Mouse (Mus musculus) hindbrain, embryonic 12.5 days (tissue): Measurements from ENCODE around the gene Smyd5. TPM values are rescaled to one million over a fixed set of nuclear protein-coding genes. Genes with fewer than 3 reads are reported as not detected.

ENCODE experiments used
- ATAC-seq: fragments of 200-750 bp; cut with Nextera tagmentation; 2 replicates; pipeline ENCODE4 v1.8.0; 2017; ENCODE audit warnings: moderate TSS enrichment; ENCODE audit not compliant: low FRiP score
- H3K27ac ChIP-seq: fragments of 300-500 bp; sonication (generic); 2 replicates; pipeline ENCODE4 v1.5.1; 2016; ENCODE audit warnings: mild to moderate bottlenecking
- H3K27me3 ChIP-seq: fragments of 300-500 bp; sonication (generic); 2 replicates; pipeline ENCODE4 v1.6.1; 2016; ENCODE audit warnings: mild to moderate bottlenecking
- H3K36me3 ChIP-seq: fragments of 300-500 bp; sonication (generic); 2 replicates; pipeline ENCODE4 v1.6.1; 2016; ENCODE audit warnings: mild to moderate bottlenecking
- H3K4me1 ChIP-seq: fragments of 300-500 bp; sonication (generic); 2 replicates; pipeline ENCODE4 v1.6.1; 2016
- H3K4me2 ChIP-seq: fragments of 300-500 bp; sonication (generic); replicated peaks from 2 replicates; pipeline ENCODE4 v1.6.1; 2016; ENCODE audit warnings: mild to moderate bottlenecking
- H3K4me3 ChIP-seq: fragments of 300-500 bp; sonication (generic); 2 replicates; pipeline ENCODE4 v1.5.1; 2016; ENCODE audit warnings: mild to moderate bottlenecking
- H3K9ac ChIP-seq: fragments of 300-500 bp; sonication (generic); 2 replicates; pipeline ENCODE4 v1.6.1; 2016; ENCODE audit warnings: mild to moderate bottlenecking, moderate library complexity
- H3K9me3 ChIP-seq: fragments of 300-500 bp; sonication (generic); replicated peaks from 2 replicates; pipeline ENCODE4 v1.6.1; 2016; ENCODE audit warnings: mild to moderate bottlenecking
- WGBS: fragments of 180-500 bp; shearing (Covaris S2); methylation state at CpG from one replicate; pipeline ENCODE4 v1.1.7; 2016; 5-methylcytosine and 5-hydroxymethylcytosine counted together
- polyA plus RNA-seq: library from polyadenylated mRNA; unstranded; fragments of >200 nt; fragmentation: Nextera tagmentation; extraction: Ambion mirVana; gene quantifications from 2 replicates; pipeline ENCODE4 v1.2.1, GENCODE M21; 2016

Gene Smyd5
- polyA plus RNA-seq = 59.5 and 59.8 TPM in 2 replicates

DNA sequence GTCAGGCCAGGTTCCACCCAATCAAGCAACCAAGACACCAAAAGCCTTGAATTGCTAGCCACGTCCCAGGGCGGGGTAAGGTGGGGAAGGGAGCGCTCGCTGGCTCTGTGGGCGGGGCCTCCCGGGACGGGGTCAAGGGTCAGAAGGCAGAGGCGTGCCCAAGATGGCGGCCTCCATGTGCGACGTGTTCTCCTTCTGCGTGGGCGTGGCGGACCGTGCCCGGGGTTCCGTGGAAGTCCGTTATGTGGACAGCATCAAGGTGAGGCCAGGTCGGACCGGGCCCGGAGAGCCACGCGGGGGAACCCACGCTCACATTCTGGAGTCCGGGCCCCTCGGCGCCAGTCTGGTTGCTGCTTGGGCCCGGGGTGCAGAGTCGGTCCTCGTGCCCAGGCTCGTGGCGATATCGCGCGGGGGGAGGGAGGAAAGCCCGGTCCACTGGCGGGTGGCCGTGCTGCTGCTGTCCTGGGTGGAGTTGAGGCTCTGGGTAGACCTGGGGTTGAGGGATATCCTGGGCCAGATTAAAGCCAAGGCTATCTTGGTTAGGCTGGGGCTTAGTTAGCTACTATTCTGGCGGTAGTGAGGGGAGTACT lies at the start of gene Smyd5:
Gene Smyd5, plus strand, starts transcription at position 148 of the 590 bp plus-strand sequence.
- Histone ChIP-seq H3K9ac (peak within 1 kb of the TSS; percentile 77), H3K27me3 (peaks cover 8% of the 10 kb centered on the region; the same call in 1 of the 2 replicates), H3K27ac (no peak within 1 kb of the TSS), H3K4me2 (peak within 1 kb of the TSS; percentile 90), H3K4me1 (peaks cover 9% of the 10 kb centered on the region; the same call in 1 of the 2 replicates), H3K9me3 (no peaks in the 10 kb centered on the region), H3K36me3 (no peaks in the 10 kb centered on the region), H3K4me3 (peak within 1 kb of the TSS; percentile 90)
- under 1% methylated on average over 39 of the region's 39 CpGs for WGBS
- peak; percentile 77 for ATAC-seq

DNA sequence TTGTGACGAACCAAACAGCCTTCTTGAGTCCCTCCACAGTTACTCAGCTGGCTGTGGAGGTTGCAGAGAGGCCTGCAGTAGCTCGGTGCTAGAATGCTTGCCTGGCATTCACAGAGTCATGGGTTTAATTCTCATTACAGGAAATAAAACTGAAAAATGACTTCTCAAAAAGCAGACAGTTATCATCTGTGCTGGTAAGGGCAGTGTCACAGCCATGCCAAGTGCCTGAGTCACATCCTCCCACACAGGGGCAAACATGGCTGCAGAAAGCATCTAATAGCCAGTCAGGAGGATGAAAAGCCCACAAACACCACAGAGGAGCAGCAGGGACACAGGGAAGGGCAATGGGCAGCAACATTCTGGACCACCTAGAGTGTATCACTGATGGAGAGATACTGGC lies 49.0 kb upstream of the Smyd5 start:
- WGBS = 81% methylated on average over 2 of the region's 2 CpGs
- H3K4me2 ChIP-seq = no peak overlapping the region

DNA sequence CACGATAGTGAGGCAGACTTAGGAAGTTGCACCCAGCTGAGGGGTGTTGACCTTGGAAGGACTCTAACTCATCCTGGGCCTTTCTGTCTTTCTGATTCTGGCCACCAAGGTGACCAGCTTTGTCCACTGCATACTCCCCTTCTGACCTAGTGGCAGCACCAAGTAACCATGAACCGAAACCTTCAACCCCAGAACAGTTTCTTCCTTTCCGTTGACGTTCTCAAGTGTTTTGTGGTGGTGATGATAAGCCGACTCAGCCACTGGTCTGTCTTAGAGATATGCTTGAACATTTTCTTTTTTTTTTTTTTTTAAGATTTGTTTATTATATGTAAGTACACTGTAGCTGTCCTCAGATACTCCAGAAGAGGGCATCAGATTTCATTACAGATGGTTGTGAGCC lies 43.2 kb upstream of the Smyd5 start:
- Histone ChIP-seq H3K36me3 (no peaks in the 10 kb centered on the region), H3K4me2 (no peak overlapping the region), H3K9me3 (no peaks in the 10 kb centered on the region), H3K27me3 (no peaks in the 10 kb centered on the region), H3K4me3 (no peak overlapping the region), H3K27ac (no peak overlapping the region), H3K9ac (no peak overlapping the region), H3K4me1 (no peaks in the 10 kb centered on the region)
- 78% methylated on average over 5 of the region's 5 CpGs for WGBS
- no peak for ATAC-seq

More for the DNA sequence above, 49.0 kb upstream of the Smyd5 start:
- H3K36me3 ChIP-seq = no peaks in the 10 kb centered on the region
- H3K4me1 ChIP-seq = peaks cover 6% of the 10 kb centered on the region; the same call in 1 of the 2 replicates
- no peak for ATAC-seq
- H3K27me3 ChIP-seq = no peaks in the 10 kb centered on the region; the same call in 1 of the 2 replicates
- no peak overlapping the region for H3K27ac ChIP-seq
- H3K4me3 ChIP-seq = no peak overlapping the region
- no peak overlapping the region for H3K9ac ChIP-seq
- no peaks in the 10 kb centered on the region for H3K9me3 ChIP-seq

DNA sequence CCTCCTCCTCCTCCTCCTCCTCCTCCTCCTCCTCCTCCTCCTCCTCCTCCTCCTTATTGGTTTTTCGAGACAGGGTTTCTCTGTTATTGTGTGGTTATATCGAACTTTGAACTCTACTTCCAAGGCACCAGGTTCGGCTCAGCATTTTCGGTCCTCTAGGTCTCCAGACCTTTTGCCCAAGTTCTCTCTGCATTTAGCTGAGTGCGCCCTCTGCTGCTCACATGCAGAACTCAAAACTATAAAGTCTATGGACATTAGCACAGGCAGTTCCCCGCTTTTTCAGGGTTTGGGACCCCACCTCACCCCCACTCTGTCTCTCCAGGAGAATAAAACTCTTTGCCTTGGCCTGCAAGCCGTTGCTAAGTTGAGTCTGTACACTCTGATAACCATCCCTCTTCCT lies 40.0 kb upstream of the Smyd5 start:
- no peak for ATAC-seq
- H3K27me3 ChIP-seq = no peaks in the 10 kb centered on the region
- no peak overlapping the region for H3K4me3 ChIP-seq
- no peaks in the 10 kb centered on the region for H3K4me1 ChIP-seq
- H3K9me3 ChIP-seq = no peaks in the 10 kb centered on the region
- no peak overlapping the region for H3K27ac ChIP-seq
- 29% methylated on average over 6 of the region's 7 CpGs for WGBS
- no peak overlapping the region for H3K4me2 ChIP-seq
- H3K36me3 ChIP-seq = no peaks in the 10 kb centered on the region
- no peak overlapping the region for H3K9ac ChIP-seq

DNA sequence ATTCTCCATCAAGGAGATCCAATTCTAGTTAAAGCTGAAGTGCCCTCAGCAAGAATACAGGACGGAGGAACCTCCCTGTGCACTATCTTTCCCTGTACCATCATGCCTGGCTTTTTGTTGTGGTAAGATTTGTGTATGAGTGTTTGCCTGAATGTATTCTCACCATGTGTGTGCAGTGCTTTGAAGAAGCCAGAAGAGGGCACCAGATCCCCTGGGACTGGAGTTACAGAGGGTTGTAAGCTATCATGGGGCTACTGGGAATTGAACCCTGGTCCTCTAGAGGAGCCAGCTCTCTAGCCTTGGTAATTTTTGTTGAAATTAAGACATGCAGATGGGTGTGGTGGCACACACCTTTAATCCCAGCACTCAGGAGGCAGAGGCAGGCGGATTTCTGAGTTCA lies 36.4 kb upstream of the Smyd5 start:
- no peak overlapping the region for H3K4me2 ChIP-seq
- peaks cover 2% of the 10 kb centered on the region; the same call in 1 of the 2 replicates for H3K4me1 ChIP-seq
- WGBS = 80% methylated on average over 2 of the region's 2 CpGs
- H3K9me3 ChIP-seq = no peaks in the 10 kb centered on the region
- no peak overlapping the region for H3K4me3 ChIP-seq
- no peak overlapping the region for H3K9ac ChIP-seq
- ATAC-seq = no peak
- H3K36me3 ChIP-seq = no peaks in the 10 kb centered on the region
- H3K27me3 ChIP-seq = 0 out of 2 replicates have a peak, but pooled peaks cover 2% of the 10 kb centered on the region
- H3K27ac ChIP-seq = no peak overlapping the region

DNA sequence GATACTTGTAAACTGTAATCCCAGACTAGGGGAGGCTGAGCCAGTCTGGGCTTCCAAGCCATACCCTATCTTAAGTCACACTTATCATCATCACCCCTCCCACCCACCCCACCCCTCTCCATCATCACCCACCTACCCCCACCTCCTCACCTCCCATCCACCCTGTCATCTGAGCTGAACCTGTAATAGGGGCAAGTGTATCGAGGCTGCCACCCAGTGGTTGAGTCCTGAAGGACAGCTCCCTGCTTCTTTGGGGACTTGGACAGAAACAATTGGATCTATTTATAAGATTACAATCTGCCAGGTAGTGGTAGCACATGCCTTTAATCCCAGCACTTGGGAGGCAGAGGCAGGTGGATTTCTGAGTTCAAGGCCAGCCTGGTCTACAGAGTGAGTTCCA lies 34.6 kb upstream of the Smyd5 start:
- Histone ChIP-seq H3K36me3 (no peaks in the 10 kb centered on the region), H3K4me3 (no peak overlapping the region), H3K9ac (no peak overlapping the region), H3K4me1 (peaks cover 2% of the 10 kb centered on the region; the same call in 1 of the 2 replicates), H3K9me3 (no peaks in the 10 kb centered on the region), H3K27me3 (0 out of 2 replicates have a peak, but pooled peaks cover 2% of the 10 kb centered on the region), H3K4me2 (no peak overlapping the region), H3K27ac (no peak overlapping the region)
- no peak for ATAC-seq
- 17% methylated on average over 1 of the region's 1 CpGs for WGBS

DNA sequence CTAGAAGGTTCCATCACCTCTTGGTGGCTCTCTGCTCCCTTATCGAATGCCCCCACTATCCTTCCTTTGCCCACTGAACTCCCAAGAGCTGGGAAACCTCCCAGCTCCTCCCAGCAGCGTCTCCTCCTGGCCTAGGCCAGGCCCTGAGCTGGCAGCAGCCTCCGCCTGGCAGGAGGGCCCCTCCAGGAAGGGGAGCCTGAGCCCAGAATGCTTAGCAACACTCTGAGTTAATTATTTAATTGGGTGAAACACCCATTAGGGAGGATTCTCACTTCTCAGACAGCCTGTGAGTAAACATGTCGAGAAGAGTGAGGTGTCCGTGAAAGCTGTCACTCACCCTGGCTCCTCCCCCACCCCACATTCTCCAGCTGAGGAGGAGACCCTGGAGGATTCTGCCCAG lies 32.1 kb upstream of the Smyd5 start:
- Histone ChIP-seq H3K4me3 (no peak overlapping the region), H3K9ac (no peak overlapping the region), H3K27ac (no peak overlapping the region), H3K4me1 (peaks cover 2% of the 10 kb centered on the region; the same call in 1 of the 2 replicates), H3K9me3 (no peaks in the 10 kb centered on the region), H3K4me2 (no peak overlapping the region), H3K36me3 (no peaks in the 10 kb centered on the region), H3K27me3 (0 out of 2 replicates have a peak, but pooled peaks cover 7% of the 10 kb centered on the region)
- 28% methylated on average over 5 of the region's 5 CpGs for WGBS
- ATAC-seq = no peak

DNA sequence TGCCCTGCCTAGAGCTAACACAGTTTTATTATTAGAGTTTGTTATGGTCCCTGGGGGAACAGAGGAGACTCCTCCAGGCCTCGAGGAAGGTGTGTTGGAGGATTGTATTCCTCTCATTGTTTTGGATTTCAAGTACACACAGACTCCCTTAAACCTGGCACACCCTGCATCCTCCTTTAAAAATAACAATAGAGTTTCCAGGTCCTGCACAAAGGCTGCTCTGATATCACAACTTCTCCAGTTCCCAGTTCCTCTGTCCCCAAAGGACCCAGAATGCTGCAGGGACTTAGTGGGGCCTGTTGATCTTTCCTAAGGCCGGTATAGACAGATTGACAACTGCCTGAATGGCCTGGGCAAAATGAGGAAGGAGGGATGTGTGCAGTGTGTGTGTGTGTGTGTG lies 29.2 kb upstream of the Smyd5 start:
- H3K4me3 ChIP-seq = no peak overlapping the region
- no peaks in the 10 kb centered on the region for H3K9me3 ChIP-seq
- H3K27me3 ChIP-seq = peaks cover 24% of the 10 kb centered on the region
- no peak for ATAC-seq
- H3K9ac ChIP-seq = no peak overlapping the region
- 49% methylated on average over 2 of the region's 2 CpGs for WGBS
- H3K27ac ChIP-seq = no peak overlapping the region
- H3K4me1 ChIP-seq = peaks cover 2% of the 10 kb centered on the region; the same call in 1 of the 2 replicates
- no peaks in the 10 kb centered on the region for H3K36me3 ChIP-seq
- no peak overlapping the region for H3K4me2 ChIP-seq

DNA sequence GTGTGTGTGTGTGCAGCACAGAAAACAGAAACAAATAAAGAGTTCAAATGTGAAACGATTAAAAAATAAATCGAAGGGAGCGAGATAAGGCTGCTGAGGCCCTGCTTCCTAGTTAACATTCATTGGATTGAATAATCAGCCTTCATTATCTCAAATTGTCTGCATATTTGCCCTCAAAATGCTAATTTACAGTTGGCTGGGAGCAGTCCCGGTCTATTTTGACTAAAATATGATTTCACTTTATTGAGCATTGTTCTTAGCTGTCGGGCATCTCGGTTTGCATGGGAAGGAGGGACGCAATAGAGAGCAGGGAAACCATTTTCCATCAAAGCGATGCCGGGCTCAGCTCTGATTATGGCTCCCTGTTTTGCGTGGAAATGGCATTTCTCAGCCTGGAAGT lies 28.8 kb upstream of the Smyd5 start:
- Histone ChIP-seq H3K9ac (no peak overlapping the region), H3K27ac (no peak overlapping the region), H3K36me3 (no peaks in the 10 kb centered on the region), H3K27me3 (peaks cover 28% of the 10 kb centered on the region), H3K4me2 (no peak overlapping the region), H3K9me3 (no peaks in the 10 kb centered on the region), H3K4me3 (no peak overlapping the region), H3K4me1 (peaks cover 2% of the 10 kb centered on the region; the same call in 1 of the 2 replicates)
- no peak for ATAC-seq
- 83% methylated on average over 10 of the region's 10 CpGs for WGBS

DNA sequence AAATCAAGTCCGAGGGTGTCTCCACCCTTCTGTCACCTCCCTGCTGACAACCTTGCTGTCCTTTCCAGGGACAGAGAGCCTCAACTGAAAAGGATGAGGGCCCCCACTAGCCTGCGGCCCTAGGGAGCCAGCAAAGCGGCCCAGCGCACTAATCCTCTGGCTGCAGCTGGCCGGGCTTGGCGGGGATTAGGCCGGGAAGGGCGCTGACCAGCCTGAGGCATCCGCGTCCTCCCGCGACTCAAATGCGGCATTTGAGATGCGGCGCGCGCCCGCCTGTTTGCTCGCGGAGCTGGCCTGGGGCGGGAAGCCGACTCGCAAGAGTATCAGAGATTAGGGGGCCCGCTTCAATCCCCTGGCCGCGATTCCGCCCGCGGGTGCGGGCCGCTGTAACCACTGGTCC lies 22.8 kb upstream of the Smyd5 start:
- peaks cover 52% of the 10 kb centered on the region for H3K27me3 ChIP-seq
- no peak for ATAC-seq
- H3K4me3 ChIP-seq = peak overlapping the region; percentile 21
- no peaks in the 10 kb centered on the region for H3K9me3 ChIP-seq
- H3K4me1 ChIP-seq = peaks cover 7% of the 10 kb centered on the region
- peak overlapping the region; percentile 42 for H3K4me2 ChIP-seq
- peak overlapping the region; percentile 51 for H3K9ac ChIP-seq
- H3K36me3 ChIP-seq = no peaks in the 10 kb centered on the region
- H3K27ac ChIP-seq = no peak overlapping the region
- WGBS = 2% methylated on average over 31 of the region's 31 CpGs

DNA sequence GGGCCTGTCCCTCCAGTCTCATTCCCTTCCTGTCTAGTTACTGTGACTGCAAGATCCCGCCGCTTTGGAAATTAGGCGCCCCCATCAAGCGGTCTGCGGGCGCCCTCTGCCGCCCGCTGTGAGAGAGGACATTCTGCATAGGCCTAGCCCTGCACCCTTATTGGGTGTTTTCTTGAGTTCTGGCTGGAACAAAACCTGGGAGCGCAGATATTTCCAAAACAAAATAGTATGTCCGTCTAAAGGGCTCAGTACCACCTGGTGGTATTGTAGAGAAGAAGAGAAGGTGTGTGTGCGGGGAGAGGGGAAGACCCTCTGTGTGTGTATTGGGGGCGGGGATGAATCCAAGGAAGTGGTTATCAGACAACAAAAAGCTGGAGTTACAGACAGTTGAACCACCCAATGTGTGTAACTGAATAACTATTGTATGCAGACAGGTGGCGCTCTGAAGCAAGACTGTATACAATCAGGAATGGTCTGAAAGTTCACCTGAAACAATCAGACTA lies 21.0 kb upstream of the Smyd5 start:
- 11% methylated on average over 13 of the region's 13 CpGs for WGBS
- ATAC-seq = peak; percentile 80
- Histone ChIP-seq H3K27me3 (peaks cover 47% of the 10 kb centered on the region), H3K4me3 (no peak overlapping the region), H3K4me1 (peaks cover 7% of the 10 kb centered on the region), H3K27ac (no peak overlapping the region), H3K4me2 (no peak overlapping the region), H3K36me3 (no peaks in the 10 kb centered on the region), H3K9me3 (no peaks in the 10 kb centered on the region), H3K9ac (no peak overlapping the region)

DNA sequence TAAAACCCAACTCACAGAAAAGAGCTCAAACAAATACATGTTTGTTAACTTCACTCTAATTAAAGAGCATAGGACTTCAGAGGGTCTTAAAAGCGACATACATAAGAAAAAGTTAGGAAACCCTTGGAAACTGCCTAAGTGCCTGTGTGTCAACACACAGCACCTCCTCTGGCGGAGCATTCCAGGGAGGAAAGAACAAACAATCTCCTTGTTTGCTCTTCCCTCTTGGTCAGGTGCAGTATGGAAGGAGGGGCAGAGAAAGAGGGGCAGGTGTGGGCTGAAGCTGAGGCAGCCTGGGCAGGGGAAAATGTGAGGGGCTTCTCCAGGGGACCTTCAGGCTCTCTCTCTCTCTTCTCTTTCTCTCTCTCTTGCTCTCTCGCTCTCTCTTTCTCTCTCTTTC lies 16.0 kb upstream of the Smyd5 start:
- Histone ChIP-seq H3K4me3 (no peak overlapping the region), H3K9me3 (no peaks in the 10 kb centered on the region), H3K9ac (no peak overlapping the region), H3K4me1 (no peaks in the 10 kb centered on the region), H3K27ac (no peak overlapping the region), H3K36me3 (no peaks in the 10 kb centered on the region), H3K4me2 (no peak overlapping the region), H3K27me3 (0 out of 2 replicates have a peak, but pooled peaks cover 4% of the 10 kb centered on the region)
- ATAC-seq = no peak
- 60% methylated on average over 3 of the region's 3 CpGs for WGBS

DNA sequence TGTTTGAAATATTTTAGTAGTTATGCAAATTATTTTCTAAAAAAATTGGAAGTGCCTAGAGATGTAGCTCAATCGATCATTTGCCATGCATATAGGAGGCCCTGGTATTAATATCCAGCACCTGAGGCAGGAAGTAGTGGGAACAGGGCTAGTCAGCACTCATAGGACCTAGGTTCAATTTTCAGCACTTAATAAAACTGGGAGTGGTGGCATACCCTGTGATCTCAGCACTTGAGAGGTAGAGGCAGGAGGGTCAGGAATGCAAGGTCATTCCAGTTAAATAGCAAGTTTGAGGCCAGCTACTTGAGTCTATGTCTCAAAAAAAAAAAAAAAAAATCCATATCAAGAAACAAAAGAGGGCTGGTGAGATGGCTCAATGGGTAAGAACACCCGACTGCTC lies 12.6 kb upstream of the Smyd5 start:
- no peak for ATAC-seq
- H3K27me3 ChIP-seq = peaks cover 14% of the 10 kb centered on the region
- WGBS = 89% methylated on average over 2 of the region's 2 CpGs

More for the DNA sequence above, 12.6 kb upstream of the Smyd5 start:
- no peak overlapping the region for H3K4me3 ChIP-seq
- no peaks in the 10 kb centered on the region for H3K36me3 ChIP-seq
- H3K27ac ChIP-seq = no peak overlapping the region
- H3K9me3 ChIP-seq = no peaks in the 10 kb centered on the region
- H3K4me2 ChIP-seq = no peak overlapping the region
- H3K9ac ChIP-seq = no peak overlapping the region
- H3K4me1 ChIP-seq = 0 out of 2 replicates have a peak, but pooled peaks cover 6% of the 10 kb centered on the region
